In genomic region chrX:71406290-71406689, GRCm38 (mm10) we compare ENCODE assay signal across 12 mouse cellular contexts.
"Had no signal": no experiment of that assay in that cellular context is flagged by ENCODE, and none has a peak within 500 bp of the region (broad histone marks: within the 10 kb centered on the region; RNA-seq: fewer than 3 reads in every experiment).

No protein-coding gene starts in this region.

- DNase-seq: retina, postnatal 1 day; right cerebral cortex, adult 18-20 months; right cerebral cortex, postnatal 14 days; right cerebral cortex, postnatal 25 days; right cerebral cortex, postnatal 4 days; spleen, adult 18-20 months; thymus, adult 18-20 months; thymus, adult 2 months; thymus, postnatal 14 days; thymus, postnatal 25 days; thymus, postnatal 36 days; thymus, postnatal 4 days had no signal
